In the genomic region with DNA sequence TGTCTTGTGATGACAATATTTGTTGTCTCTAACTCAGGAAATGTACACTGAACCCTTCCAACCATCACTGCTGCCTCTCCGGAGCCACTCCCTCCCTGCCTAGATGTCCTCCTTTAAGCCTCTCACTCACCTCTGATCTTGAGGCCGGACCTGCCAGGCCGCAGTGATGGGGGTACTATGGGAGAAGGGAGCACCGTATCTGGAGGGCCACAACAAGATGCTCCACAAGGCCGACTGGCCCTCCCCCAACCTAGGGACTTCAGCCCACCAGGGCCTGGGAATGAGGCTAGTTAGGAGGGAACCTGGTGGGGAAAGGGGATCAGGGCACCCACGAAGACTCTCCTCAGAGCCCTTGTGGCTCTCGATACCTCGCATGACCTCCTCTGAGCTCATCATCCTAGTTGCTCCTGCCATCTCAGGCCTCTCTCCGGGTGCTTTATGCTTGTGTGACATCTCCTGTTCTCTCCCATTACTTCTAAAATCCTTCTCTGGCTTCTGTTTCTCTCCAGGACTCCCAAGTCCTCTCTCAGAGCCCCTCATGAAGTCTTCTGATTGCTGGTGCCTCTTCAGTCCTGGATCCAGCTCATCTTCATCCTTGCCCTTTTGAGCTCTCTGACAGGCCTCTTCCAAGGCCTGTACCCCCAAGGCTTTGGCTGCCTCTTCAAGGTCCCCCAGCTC, we compare ENCODE assay signal across 12 mouse cellular contexts. TPM values are rescaled to one million over a fixed set of nuclear protein-coding genes. Genes with fewer than 3 reads are reported as not detected.
DNase-seq lines count a peak whose midpoint lies in the region; ATAC-seq and TF ChIP-seq lines count a peak whose summit lies in the region.
"Had no signal": no experiment of that assay in that cellular context is flagged by ENCODE, and none has a peak within 500 bp of the region (broad histone marks: within the 10 kb centered on the region; RNA-seq: fewer than 3 reads in every experiment).

No protein-coding gene starts in this region.

- no peak for TF ChIP-seq CTCF in liver, postnatal 0 days (IDR thresholded peaks at IDR 0.05; ENCODE audit: low read depth)

- no peaks in the 10 kb centered on the region for H3K9me3 ChIP-seq in hindbrain, embryonic 12.5 days (replicated peaks)
- no peaks in the 10 kb centered on the region for H3K9me3 ChIP-seq in hindbrain, embryonic 16.5 days (ENCODE audit: control insufficient read depth, low read length)
- H3K9me3 ChIP-seq in neural tube, embryonic 11.5 days (ENCODE audit: control insufficient read depth, low read length) = no peaks in the 10 kb centered on the region
- H3K9me3 ChIP-seq in neural tube, embryonic 15.5 days (replicated peaks) = no peaks in the 10 kb centered on the region
- H3K9me3 ChIP-seq in liver, postnatal 0 days (ENCODE audit: low read length) = no peaks in the 10 kb centered on the region

- no peak overlapping the region for H3K27ac ChIP-seq in hindbrain, embryonic 12.5 days
- H3K27ac ChIP-seq in hindbrain, embryonic 16.5 days (ENCODE audit: low read depth, low read length) = no peak overlapping the region
- no peak overlapping the region for H3K27ac ChIP-seq in neural tube, embryonic 11.5 days (ENCODE audit: low read depth, low read length)
- no peak overlapping the region for H3K27ac ChIP-seq in neural tube, embryonic 15.5 days (replicated peaks)
- peak overlapping the region; percentile 61; the same call in 1 of the 2 replicates for H3K27ac ChIP-seq in liver, postnatal 0 days (ENCODE audit: low read depth)
- H3K27ac ChIP-seq: left cerebral cortex, adult 2 months had no signal

- peaks cover 26% of the 10 kb centered on the region for H3K4me1 ChIP-seq in hindbrain, embryonic 12.5 days
- H3K4me1 ChIP-seq in hindbrain, embryonic 16.5 days (ENCODE audit: control insufficient read depth, insufficient read depth, low read depth, low read length) = peaks cover 19% of the 10 kb centered on the region
- H3K4me1 ChIP-seq in neural tube, embryonic 11.5 days (ENCODE audit: control insufficient read depth, insufficient read depth, low read length) = peaks cover 13% of the 10 kb centered on the region
- H3K4me1 ChIP-seq in neural tube, embryonic 15.5 days = peaks cover 23% of the 10 kb centered on the region
- peaks cover 22% of the 10 kb centered on the region; the same call in 1 of the 2 replicates for H3K4me1 ChIP-seq in liver, postnatal 0 days (ENCODE audit: insufficient read depth)

- no peak for ATAC-seq in hindbrain, embryonic 12.5 days (ENCODE audit: low FRiP score)
- ATAC-seq in hindbrain, embryonic 16.5 days = no peak
- ATAC-seq in neural tube, embryonic 11.5 days (ENCODE audit: insufficient read depth, low FRiP score, low TSS enrichment) = no peak
- no peak for ATAC-seq in neural tube, embryonic 15.5 days (ENCODE audit: low FRiP score)
- no peak for ATAC-seq in liver, postnatal 0 days

- 0 out of 2 replicates have a peak overlapping the region, but pooled peaks have one; percentile 1 for H3K9ac ChIP-seq in hindbrain, embryonic 12.5 days
- H3K9ac ChIP-seq in hindbrain, embryonic 16.5 days (ENCODE audit: low read depth, low read length) = no peak overlapping the region
- peak overlapping the region; percentile 37; the same call in 1 of the 2 replicates for H3K9ac ChIP-seq in neural tube, embryonic 11.5 days (ENCODE audit: low read length)
- no peak overlapping the region for H3K9ac ChIP-seq in neural tube, embryonic 15.5 days (replicated peaks)
- no peak overlapping the region; the same call in 1 of the 2 replicates for H3K9ac ChIP-seq in liver, postnatal 0 days (replicated peaks)

- WGBS in hindbrain, embryonic 12.5 days = 82% methylated on average over 9 of the region's 9 CpGs
- WGBS in hindbrain, embryonic 16.5 days = 82% methylated on average over 9 of the region's 9 CpGs
- 84% methylated on average over 9 of the region's 9 CpGs for WGBS in neural tube, embryonic 11.5 days
- WGBS in neural tube, embryonic 15.5 days = 89% methylated on average over 9 of the region's 9 CpGs
- 84% methylated on average over 9 of the region's 9 CpGs for WGBS in liver, postnatal 0 days (ENCODE audit: insufficient replicate concordance)

- no peak overlapping the region for H3K4me3 ChIP-seq in hindbrain, embryonic 12.5 days
- H3K4me3 ChIP-seq in hindbrain, embryonic 16.5 days (ENCODE audit: low read length) = no peak overlapping the region
- H3K4me3 ChIP-seq in neural tube, embryonic 11.5 days (ENCODE audit: low read depth, low read length) = no peak overlapping the region
- no peak overlapping the region for H3K4me3 ChIP-seq in neural tube, embryonic 15.5 days (replicated peaks)
- H3K4me3 ChIP-seq in liver, postnatal 0 days (ENCODE audit: low read depth, low read length) = peak overlapping the region; percentile 99; the same call in 1 of the 2 replicates
- H3K4me3 ChIP-seq: left cerebral cortex, adult 2 months had no signal

- no peak overlapping the region for H3K4me2 ChIP-seq in hindbrain, embryonic 12.5 days (replicated peaks)
- H3K4me2 ChIP-seq in hindbrain, embryonic 16.5 days (ENCODE audit: low read length) = no peak overlapping the region
- H3K4me2 ChIP-seq in neural tube, embryonic 11.5 days (ENCODE audit: low read depth) = no peak overlapping the region
- H3K4me2 ChIP-seq in neural tube, embryonic 15.5 days = no peak overlapping the region
- H3K4me2 ChIP-seq in liver, postnatal 0 days (ENCODE audit: low read depth, low read length) = peak overlapping the region; percentile 88

- H3K36me3 ChIP-seq in hindbrain, embryonic 12.5 days = peaks cover 7% of the 10 kb centered on the region
- H3K36me3 ChIP-seq in hindbrain, embryonic 16.5 days (ENCODE audit: control insufficient read depth, insufficient read depth, low read length) = peaks cover 3% of the 10 kb centered on the region; the same call in 1 of the 2 replicates
- 0 out of 2 replicates have a peak, but pooled peaks cover 2% of the 10 kb centered on the region for H3K36me3 ChIP-seq in neural tube, embryonic 11.5 days (ENCODE audit: control insufficient read depth, insufficient read depth, low read length)
- H3K36me3 ChIP-seq in neural tube, embryonic 15.5 days = 0 out of 2 replicates have a peak, but pooled peaks cover 4% of the 10 kb centered on the region
- peaks cover 7% of the 10 kb centered on the region; the same call in 1 of the 2 replicates for H3K36me3 ChIP-seq in liver, postnatal 0 days (replicated peaks; ENCODE audit: insufficient read depth, low read length)

- H3K27me3 ChIP-seq in hindbrain, embryonic 12.5 days = no peaks in the 10 kb centered on the region; the same call in 1 of the 2 replicates
- H3K27me3 ChIP-seq in hindbrain, embryonic 16.5 days (replicated peaks; ENCODE audit: control insufficient read depth, insufficient read depth, low read length) = no peaks in the 10 kb centered on the region
- no peaks in the 10 kb centered on the region for H3K27me3 ChIP-seq in neural tube, embryonic 11.5 days (ENCODE audit: control insufficient read depth, insufficient read depth, low read length)
- no peaks in the 10 kb centered on the region for H3K27me3 ChIP-seq in neural tube, embryonic 15.5 days (replicated peaks)
- H3K27me3 ChIP-seq in liver, postnatal 0 days (ENCODE audit: insufficient read depth, low read length) = no peaks in the 10 kb centered on the region

- no peak for TF ChIP-seq EP300 in liver, postnatal 0 days (IDR thresholded peaks at IDR 0.05; ENCODE audit: low read depth)

- DNase-seq in cerebellum, adult 11 months = peak; percentile 14
- no peak for DNase-seq in cerebellum, adult 8-10 months
- DNase-seq in neural tube, embryonic 11.5 days (ENCODE audit: low spot score) = no peak
- DNase-seq in liver, postnatal 0 days = no peak
- DNase-seq in layer of hippocampus, adult 9-11 months = no peak
- DNase-seq: gastrocnemius, postnatal 36 days; kidney, adult 8-10 months; right cerebral cortex, postnatal 14 days had no signal

RNA-seq across cellular contexts. Expression of gene Kmt2b, which starts 2.5 kb away (rescaled TPM):
- polyA plus RNA-seq in hindbrain, embryonic 12.5 days (2016; fragmentation: Nextera tagmentation; extraction: Ambion mirVana) = 8.8 and 9.9 TPM in 2 replicates
- polyA plus RNA-seq in hindbrain, embryonic 16.5 days (2015; fragmentation: Nextera tagmentation; extraction: Ambion mirVana) = 8.1 and 9.3 TPM in 2 replicates
- polyA plus RNA-seq in neural tube, embryonic 11.5 days (2014; fragmentation: Nextera tagmentation; extraction: Ambion mirVana) = 11.5 and 11.9 TPM in 2 replicates
- polyA plus RNA-seq in neural tube, embryonic 15.5 days (2015; fragmentation: Nextera tagmentation; extraction: Ambion mirVana) = 8.5 and 8.8 TPM in 2 replicates
- 1.9 and 3.1 TPM in 2 replicates for polyA plus RNA-seq in liver, postnatal 0 days (2015; fragmentation: Nextera tagmentation; extraction: Ambion mirVana)

RNA-seq across cellular contexts. Expression of gene Zbtb32, which starts 7.6 kb away (rescaled TPM):
- 0.17 and 0.39 TPM in 2 replicates for polyA plus RNA-seq in hindbrain, embryonic 12.5 days (2016; fragmentation: Nextera tagmentation; extraction: Ambion mirVana)
- polyA plus RNA-seq in hindbrain, embryonic 16.5 days (2015; fragmentation: Nextera tagmentation; extraction: Ambion mirVana) = 0.11 and 0.21 TPM in 2 replicates
- polyA plus RNA-seq in neural tube, embryonic 11.5 days (2014; fragmentation: Nextera tagmentation; extraction: Ambion mirVana) = 0.18 TPM in 1 of 2 replicates, not detected in the other
- 0.37 and 0.44 TPM in 2 replicates for polyA plus RNA-seq in neural tube, embryonic 15.5 days (2015; fragmentation: Nextera tagmentation; extraction: Ambion mirVana)
- polyA plus RNA-seq in liver, postnatal 0 days (2015; fragmentation: Nextera tagmentation; extraction: Ambion mirVana) = 0.53 and 1.2 TPM in 2 replicates

RNA-seq across cellular contexts. Expression of gene Upk1a, which starts 21.6 kb away (rescaled TPM):
- 0.21 and 0.35 TPM in 2 replicates for polyA plus RNA-seq in hindbrain, embryonic 12.5 days (2016; fragmentation: Nextera tagmentation; extraction: Ambion mirVana)
- 0.70 and 0.72 TPM in 2 replicates for polyA plus RNA-seq in hindbrain, embryonic 16.5 days (2015; fragmentation: Nextera tagmentation; extraction: Ambion mirVana)
- 4.8 TPM in 2 replicates for polyA plus RNA-seq in neural tube, embryonic 11.5 days (2014; fragmentation: Nextera tagmentation; extraction: Ambion mirVana)
- polyA plus RNA-seq in neural tube, embryonic 15.5 days (2015; fragmentation: Nextera tagmentation; extraction: Ambion mirVana) = 0.87 and 2.3 TPM in 2 replicates
- polyA plus RNA-seq in liver, postnatal 0 days (2015; fragmentation: Nextera tagmentation; extraction: Ambion mirVana) = 0.07 and 0.14 TPM in 2 replicates

RNA-seq across cellular contexts. Expression of gene Igflr1, which starts 25.8 kb away (rescaled TPM):
- polyA plus RNA-seq in hindbrain, embryonic 12.5 days (2016; fragmentation: Nextera tagmentation; extraction: Ambion mirVana) = 4.2 and 6.3 TPM in 2 replicates
- polyA plus RNA-seq in hindbrain, embryonic 16.5 days (2015; fragmentation: Nextera tagmentation; extraction: Ambion mirVana) = 4.0 and 6.8 TPM in 2 replicates
- 1.3 and 3.6 TPM in 2 replicates for polyA plus RNA-seq in neural tube, embryonic 11.5 days (2014; fragmentation: Nextera tagmentation; extraction: Ambion mirVana)
- 4.1 and 4.7 TPM in 2 replicates for polyA plus RNA-seq in neural tube, embryonic 15.5 days (2015; fragmentation: Nextera tagmentation; extraction: Ambion mirVana)
- polyA plus RNA-seq in liver, postnatal 0 days (2015; fragmentation: Nextera tagmentation; extraction: Ambion mirVana) = 0.52 and 1.2 TPM in 2 replicates

RNA-seq across cellular contexts. Expression of gene Psenen, which starts 27.6 kb away (rescaled TPM):
- 128 and 139 TPM in 2 replicates for polyA plus RNA-seq in hindbrain, embryonic 12.5 days (2016; fragmentation: Nextera tagmentation; extraction: Ambion mirVana)
- 121 and 132 TPM in 2 replicates for polyA plus RNA-seq in hindbrain, embryonic 16.5 days (2015; fragmentation: Nextera tagmentation; extraction: Ambion mirVana)
- polyA plus RNA-seq in neural tube, embryonic 11.5 days (2014; fragmentation: Nextera tagmentation; extraction: Ambion mirVana) = 97.8 and 106 TPM in 2 replicates
- 136 and 139 TPM in 2 replicates for polyA plus RNA-seq in neural tube, embryonic 15.5 days (2015; fragmentation: Nextera tagmentation; extraction: Ambion mirVana)
- 85.3 and 94.5 TPM in 2 replicates for polyA plus RNA-seq in liver, postnatal 0 days (2015; fragmentation: Nextera tagmentation; extraction: Ambion mirVana)

Comparison
In these comparisons a context has a peak if more than half of its experiments do, and no peak if none do; other contexts are left out.
1. H3K9ac ChIP-seq: peak in hindbrain, embryonic 12.5 days (single experiment) and neural tube, embryonic 11.5 days (single experiment); none in hindbrain, embryonic 16.5 days (single experiment), neural tube, embryonic 15.5 days (single experiment) and liver, postnatal 0 days (single experiment).